Mouse (Mus musculus) CH12.LX (cell line): Measurements from ENCODE around the gene Pcsk2. TPM values are rescaled to one million over a fixed set of nuclear protein-coding genes. Genes with fewer than 3 reads are reported as not detected.

Experiments
- DNase-seq: peaks from one replicate; pipeline ENCODE4 v3.0.0-alpha.2; 2013; ENCODE audit errors: extremely low read depth
- H3K27ac ChIP-seq: 2 replicates; pipeline ENCODE4 v1.5.1; 2012; ENCODE audit warnings: low read depth, mild to moderate bottlenecking, control low read depth, moderate library complexity; ENCODE audit not compliant: insufficient read depth
- H3K27me3 ChIP-seq: replicated peaks from 2 replicates; pipeline ENCODE3; 2012; ENCODE audit warnings: inconsistent platforms
- H3K36me3 ChIP-seq, 2 experiments: replicated peaks in 1 of 2; 2 replicates each; pipeline versions ENCODE3 to v1.6.1; 2012; ENCODE audit warnings: inconsistent platforms in 1 of 2, low read length in 1 of 2, mild to moderate bottlenecking in 1 of 2, mixed read lengths in 1 of 2, moderate library complexity in 1 of 2; ENCODE audit not compliant: control insufficient read depth in 1 of 2, insufficient read depth in 1 of 2
- H3K4me1 ChIP-seq, 2 experiments: 2 replicates each; pipeline ENCODE4 v1.6.1; 2012; ENCODE audit warnings: inconsistent platforms in 1 of 2, moderate library complexity in 1 of 2; ENCODE audit not compliant: insufficient read depth in 2 of 2, control insufficient read depth in 1 of 2
- H3K4me2 ChIP-seq: 2 replicates; pipeline ENCODE4 v1.6.1; 2012; ENCODE audit warnings: low read depth, mild to moderate bottlenecking, control low read depth; ENCODE audit not compliant: poor library complexity, insufficient read depth, severe bottlenecking
- H3K4me3 ChIP-seq, 3 experiments: fragments of 150-350 bp in 1 of 3; sonication (generic) in 1 of 3; replicated peaks in 1 of 3; 2 replicates each; pipeline versions ENCODE3 to v1.5.1; 2011 to 2012; ENCODE audit warnings: low read depth in 2 of 3, low read length in 2 of 3, mild to moderate bottlenecking in 2 of 3, moderate library complexity in 2 of 3, control low read depth in 1 of 3, improper control_type of control experiment in 1 of 3, inconsistent platforms in 1 of 3, mixed read lengths in 1 of 3; ENCODE audit not compliant: poor library complexity in 1 of 3
- H3K79me2 ChIP-seq: replicated peaks from 2 replicates; pipeline ENCODE4 v1.6.1; 2012; ENCODE audit warnings: mild to moderate bottlenecking, moderate library complexity; ENCODE audit not compliant: control insufficient read depth, poor library complexity, insufficient read depth, severe bottlenecking; ENCODE audit errors: extremely low read depth
- H3K9ac ChIP-seq: 2 replicates; pipeline ENCODE4 v1.6.1; 2012; ENCODE audit warnings: low read depth, mild to moderate bottlenecking, control low read depth, moderate library complexity; ENCODE audit not compliant: insufficient read depth
- H3K9me3 ChIP-seq: replicated peaks from 2 replicates; pipeline ENCODE3; 2012; ENCODE audit warnings: low read length, inconsistent platforms, mixed read lengths
- BHLHE40 ChIP-seq: IDR thresholded peaks from 2 replicates; pipeline ENCODE4 v1.6.1; 2011; ENCODE audit warnings: mild to moderate bottlenecking, low read depth, low read length, improper control_type of control experiment
- CHD1 ChIP-seq: IDR thresholded peaks from 2 replicates; pipeline ENCODE4 v1.6.1; 2012; ENCODE audit warnings: low read depth, low read length, improper control_type of control experiment, inconsistent platforms
- CHD2 ChIP-seq: IDR thresholded peaks from 2 replicates; pipeline ENCODE4 v1.6.1; 2011; ENCODE audit warnings: low read length, improper control_type of control experiment
- ELF1 ChIP-seq: IDR thresholded peaks from 2 replicates; pipeline ENCODE4 v1.6.1; 2014; ENCODE audit warnings: low read depth, mild to moderate bottlenecking, inconsistent platforms, low read length, improper control_type of control experiment
- EP300 ChIP-seq: IDR thresholded peaks from 2 replicates; pipeline ENCODE4 v1.6.1; 2011; ENCODE audit warnings: low read length, improper control_type of control experiment
- ETS1 ChIP-seq: conservative IDR thresholded peaks from 2 replicates; pipeline ENCODE4 v1.6.1; 2012; ENCODE audit warnings: low read depth, mild to moderate bottlenecking, inconsistent platforms, low read length, improper control_type of control experiment, moderate library complexity
- GABPA ChIP-seq: IDR thresholded peaks from 2 replicates; pipeline ENCODE4 v1.6.1; 2012; ENCODE audit warnings: low read depth, low read length, improper control_type of control experiment, inconsistent platforms; ENCODE audit not compliant: insufficient replicate concordance
- HCFC1 ChIP-seq: IDR thresholded peaks from 2 replicates; pipeline ENCODE4 v1.6.1; 2012; ENCODE audit warnings: low read depth, mild to moderate bottlenecking, inconsistent platforms, low read length, improper control_type of control experiment
- JUN ChIP-seq: IDR thresholded peaks from 2 replicates; pipeline ENCODE4 v1.6.1; 2011; ENCODE audit warnings: low read depth, mild to moderate bottlenecking, low read length, improper control_type of control experiment, moderate library complexity; ENCODE audit not compliant: insufficient read depth
- JUND ChIP-seq: conservative IDR thresholded peaks from 2 replicates; pipeline ENCODE4 v1.6.1; 2011; ENCODE audit warnings: low read depth, low read length, improper control_type of control experiment
- KAT2A ChIP-seq: IDR thresholded peaks from 2 replicates; pipeline ENCODE4 v1.6.1; 2012; ENCODE audit warnings: low read length, improper control_type of control experiment, inconsistent platforms; ENCODE audit not compliant: insufficient replicate concordance
- MAFK ChIP-seq: IDR thresholded peaks from 2 replicates; pipeline ENCODE4 v1.6.1; 2011; ENCODE audit warnings: low read length, improper control_type of control experiment; ENCODE audit not compliant: insufficient replicate concordance
- MAZ ChIP-seq: IDR thresholded peaks from 2 replicates; pipeline ENCODE4 v1.6.1; 2012; ENCODE audit warnings: low read depth, mild to moderate bottlenecking, inconsistent platforms, low read length, improper control_type of control experiment, moderate library complexity
- MEF2A ChIP-seq: IDR thresholded peaks from 2 replicates; pipeline ENCODE4 v1.6.1; 2014; ENCODE audit warnings: low read depth, mild to moderate bottlenecking, inconsistent platforms, low read length, improper control_type of control experiment, borderline replicate concordance
- MXI1 ChIP-seq: IDR thresholded peaks from 2 replicates; pipeline ENCODE4 v1.6.1; 2011; ENCODE audit warnings: mild to moderate bottlenecking, low read depth, low read length, improper control_type of control experiment
- MYC ChIP-seq: IDR thresholded peaks from 2 replicates; pipeline ENCODE4 v1.6.1; 2011; ENCODE audit warnings: low read depth, mild to moderate bottlenecking, improper control_type of control experiment, low read length
- NELFE ChIP-seq: IDR thresholded peaks from 2 replicates; pipeline ENCODE4 v1.6.1; 2011; ENCODE audit warnings: low read depth, low read length, improper control_type of control experiment
- PAX5 ChIP-seq: IDR thresholded peaks from 2 replicates; pipeline ENCODE4 v1.6.1; 2012; ENCODE audit warnings: low read length, inconsistent platforms, mixed read lengths
- POLR2AphosphoS2 ChIP-seq: IDR thresholded peaks from 2 replicates; pipeline ENCODE4 v1.6.1; 2011; ENCODE audit warnings: low read depth, low read length, improper control_type of control experiment
- RCOR1 ChIP-seq: conservative IDR thresholded peaks from 2 replicates; pipeline ENCODE4 v1.6.1; 2012; ENCODE audit warnings: low read depth, mild to moderate bottlenecking, inconsistent platforms, low read length, improper control_type of control experiment
- SMC3 ChIP-seq: IDR thresholded peaks from 2 replicates; pipeline ENCODE4 v1.6.1; 2011; ENCODE audit warnings: low read depth, low read length, improper control_type of control experiment
- TBP ChIP-seq: conservative IDR thresholded peaks from 2 replicates; pipeline ENCODE4 v1.6.1; 2011; ENCODE audit warnings: low read depth, low read length, improper control_type of control experiment
- TCF12 ChIP-seq: IDR thresholded peaks from 2 replicates; pipeline ENCODE4 v1.6.1; 2014; ENCODE audit warnings: low read depth, mild to moderate bottlenecking, inconsistent platforms, low read length, improper control_type of control experiment
- USF2 ChIP-seq: conservative IDR thresholded peaks from 2 replicates; pipeline ENCODE4 v1.6.1; 2011; ENCODE audit warnings: low read depth, low read length, improper control_type of control experiment
- ZKSCAN1 ChIP-seq: IDR thresholded peaks from 2 replicates; pipeline ENCODE4 v1.6.1; 2012; ENCODE audit warnings: low read depth, inconsistent platforms, low read length, improper control_type of control experiment, borderline replicate concordance
- ZMIZ1 ChIP-seq: IDR thresholded peaks from 2 replicates; pipeline ENCODE4 v1.6.1; 2012; ENCODE audit warnings: low read depth, mild to moderate bottlenecking, inconsistent platforms, low read length, improper control_type of control experiment
- dilution Hi-C: fragments of 300-500 bp; cut with MboI; formaldehyde crosslinking; loops from 2 replicates; pipeline ENCODE4 v1.14.3; 2020; ENCODE audit warnings: low sequenced_read_pairs; ENCODE audit not compliant: extremely low pct_unique_long_range_greater_than_20kb, extremely low pct_ligation_motif_present
- in situ Hi-C: fragments of 300-500 bp; cut with MboI; formaldehyde crosslinking; loops from 3 replicates; pipeline ENCODE4 v1.14.3; 2019; ENCODE audit warnings: low sequenced_read_pairs, low pct_ligation_motif_present, low pct_unique_long_range_greater_than_20kb, mixed read lengths
- polyA plus RNA-seq: library from polyadenylated mRNA; unstranded; fragments of >175 nt; gene quantifications from 2 replicates; pipeline ENCODE4 v1.2.1, GENCODE M21; 2012; ENCODE audit warnings: low read depth; ENCODE audit not compliant: insufficient read length
- total RNA-seq, 2 experiments: library from RNA; depleted of rRNA; stranded (reverse); fragments of 300-350 nt in 1 of 2; fragments of >200 nt in 1 of 2; gene quantifications; 2 replicates each; pipeline ENCODE4 v1.2.3; 2012 to 2014

Pcsk2 gene
- total and polyA plus RNA-seq, 3 experiments = not detected

DNA sequence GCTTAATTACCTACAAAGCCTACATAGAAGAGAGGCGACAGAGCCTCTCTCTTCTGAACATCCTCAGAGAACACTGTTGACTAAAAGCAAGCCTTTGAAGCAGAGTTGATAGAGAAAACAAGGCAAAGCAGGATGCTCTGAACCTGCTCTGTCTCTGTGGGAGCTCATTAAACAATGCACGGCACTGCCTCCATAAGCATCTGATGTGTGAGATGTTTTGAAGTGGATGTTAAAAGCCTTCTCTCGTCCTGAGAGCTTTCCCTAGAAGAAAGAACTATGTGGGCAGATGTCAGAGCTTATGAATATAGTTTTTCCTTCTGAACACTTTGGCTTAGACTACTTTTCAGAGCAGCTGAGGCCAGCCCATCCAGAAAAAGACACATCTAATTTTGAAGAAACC lies 145.3 kb downstream of the Pcsk2 start:
- in situ Hi-C loops (no loop called here), dilution Hi-C loops (no loop called here)
- Histone ChIP-seq H3K27me3 (peaks cover 69% of the 10 kb centered on the region), H3K9me3 (peaks cover 7% of the 10 kb centered on the region), H3K79me2 (no peaks in the 10 kb centered on the region), H3K27ac (no peak overlapping the region), H3K4me1 (no peaks in the 10 kb centered on the region), H3K4me2 (no peak overlapping the region), H3K4me3 (no peak overlapping the region), H3K9ac (no peak overlapping the region), H3K36me3 (no peaks in the 10 kb centered on the region)
- no peak for DNase-seq
- TF ChIP-seq PAX5 (no peak), MXI1 (no peak), TCF12 (no peak), MAFK (no peak), EP300 (no peak), JUND (no peak), JUN (no peak)

DNA sequence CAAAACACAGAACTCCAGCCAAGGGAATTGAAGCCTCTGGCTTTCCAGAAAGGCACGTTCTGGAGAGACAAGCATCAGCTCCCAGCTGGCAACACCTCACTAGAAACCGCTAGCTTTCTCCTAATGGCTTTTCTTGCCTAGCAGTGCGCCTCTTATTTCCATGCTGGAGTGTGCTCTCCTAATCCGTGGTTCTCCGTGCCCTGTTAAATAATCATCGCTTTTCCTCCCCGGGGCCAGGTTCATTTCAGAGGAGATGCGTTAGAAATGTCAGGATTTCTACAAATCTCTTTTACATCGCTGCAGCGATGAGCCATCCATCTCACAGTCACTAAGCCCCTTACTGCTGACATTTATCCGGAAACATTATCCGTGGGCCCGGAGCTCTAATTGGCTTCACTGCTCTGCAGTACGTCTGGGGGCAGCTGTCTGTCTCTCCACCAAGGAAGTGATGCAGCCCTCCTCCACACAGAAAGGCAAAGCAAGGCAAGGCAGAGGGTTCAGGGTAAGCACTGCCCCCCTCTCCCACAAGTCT lies 150.1 kb downstream of the Pcsk2 start:
- Histone ChIP-seq H3K27ac (no peak overlapping the region), H3K4me2 (no peak overlapping the region), H3K4me1 (no peaks in the 10 kb centered on the region), H3K4me3 (no peak overlapping the region), H3K36me3 (no peaks in the 10 kb centered on the region), H3K9ac (no peak overlapping the region), H3K9me3 (peaks cover 7% of the 10 kb centered on the region), H3K79me2 (no peaks in the 10 kb centered on the region), H3K27me3 (peaks cover 66% of the 10 kb centered on the region)
- in situ Hi-C loops (no loop called here), dilution Hi-C loops (no loop called here)
- TF ChIP-seq ZKSCAN1 (no peak), MAFK (no peak), ZMIZ1 (no peak), HCFC1 (no peak), NELFE (no peak), CHD2 (no peak), MYC (no peak), TBP (no peak)
- no peak for DNase-seq

DNA sequence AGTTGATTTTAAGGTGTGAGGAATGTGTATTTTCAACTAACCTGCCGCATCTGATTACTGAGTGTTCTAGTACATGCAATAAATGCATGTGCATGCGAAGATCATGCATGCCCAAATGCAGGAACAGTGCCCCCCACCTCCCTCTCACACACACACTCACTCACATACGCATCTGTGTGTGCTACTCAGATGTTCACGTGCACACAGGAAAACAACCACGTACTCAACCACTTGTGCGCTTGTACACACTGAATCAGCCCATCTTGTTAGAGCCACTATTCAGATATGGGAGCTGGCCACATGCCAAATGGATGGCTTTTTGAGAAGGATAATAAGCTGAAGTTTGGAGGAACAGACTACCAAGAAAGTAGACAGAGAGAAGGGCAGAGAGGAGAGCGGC lies 150.7 kb downstream of the Pcsk2 start:
- Histone ChIP-seq H3K4me2 (no peak overlapping the region), H3K4me3 (no peak overlapping the region), H3K4me1 (no peaks in the 10 kb centered on the region), H3K36me3 (no peaks in the 10 kb centered on the region), H3K9ac (no peak overlapping the region), H3K9me3 (peaks cover 7% of the 10 kb centered on the region), H3K27me3 (peaks cover 66% of the 10 kb centered on the region), H3K27ac (no peak overlapping the region), H3K79me2 (no peaks in the 10 kb centered on the region)
- DNase-seq = no peak
- in situ Hi-C loops = no loop called here
- dilution Hi-C loops = no loop called here
- TF ChIP-seq ELF1 (no peak), TCF12 (no peak), KAT2A (no peak), NELFE (no peak), MAFK (no peak), MXI1 (no peak), USF2 (no peak), ETS1 (no peak), GABPA (no peak), BHLHE40 (no peak), CHD1 (no peak), SMC3 (no peak), JUN (no peak), MEF2A (no peak), POLR2AphosphoS2 (no peak), MAZ (no peak), RCOR1 (no peak), TBP (no peak)
